Mouse (Mus musculus) spleen, adult 18-20 months (tissue): ENCODE results near the gene Prickle1.

ENCODE experiments used
- DNase-seq, 2 experiments: peaks; one replicate each; pipeline ENCODE4 v3.0.0; 2022; ENCODE audit warnings: mixed read lengths in 2 of 2

The Prickle1 gene

GRCm38 (mm10) chr15:93538551-93539205 is 57.0 kb downstream of the Prickle1 start:
- DNase-seq, result no peak

- DNase-seq, result no peak
These were observed 57.9 kb downstream of the Prickle1 start for GRCm38 (mm10) chr15:93537745-93538144.

GRCm38 (mm10) chr15:93536191-93536590 is 59.5 kb downstream of the Prickle1 start:
- no peak for DNase-seq

DNA sequence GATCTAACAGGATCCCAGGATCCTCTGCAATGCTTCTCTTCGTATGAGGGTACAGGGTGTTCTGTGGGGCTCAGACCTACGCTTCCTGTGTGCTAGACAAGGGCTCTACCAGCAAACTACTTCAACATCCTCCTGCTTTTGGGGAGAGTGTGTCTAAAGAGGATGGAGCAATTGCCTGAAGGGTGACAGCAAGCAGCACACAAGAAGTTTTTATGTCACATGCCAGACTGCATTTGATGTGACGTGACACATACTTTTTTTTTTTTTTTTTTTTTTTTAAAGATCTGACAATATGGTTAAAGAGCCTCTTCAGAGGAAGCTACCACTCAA is 65.0 kb downstream of the Prickle1 start:
- no peak for DNase-seq

DNA sequence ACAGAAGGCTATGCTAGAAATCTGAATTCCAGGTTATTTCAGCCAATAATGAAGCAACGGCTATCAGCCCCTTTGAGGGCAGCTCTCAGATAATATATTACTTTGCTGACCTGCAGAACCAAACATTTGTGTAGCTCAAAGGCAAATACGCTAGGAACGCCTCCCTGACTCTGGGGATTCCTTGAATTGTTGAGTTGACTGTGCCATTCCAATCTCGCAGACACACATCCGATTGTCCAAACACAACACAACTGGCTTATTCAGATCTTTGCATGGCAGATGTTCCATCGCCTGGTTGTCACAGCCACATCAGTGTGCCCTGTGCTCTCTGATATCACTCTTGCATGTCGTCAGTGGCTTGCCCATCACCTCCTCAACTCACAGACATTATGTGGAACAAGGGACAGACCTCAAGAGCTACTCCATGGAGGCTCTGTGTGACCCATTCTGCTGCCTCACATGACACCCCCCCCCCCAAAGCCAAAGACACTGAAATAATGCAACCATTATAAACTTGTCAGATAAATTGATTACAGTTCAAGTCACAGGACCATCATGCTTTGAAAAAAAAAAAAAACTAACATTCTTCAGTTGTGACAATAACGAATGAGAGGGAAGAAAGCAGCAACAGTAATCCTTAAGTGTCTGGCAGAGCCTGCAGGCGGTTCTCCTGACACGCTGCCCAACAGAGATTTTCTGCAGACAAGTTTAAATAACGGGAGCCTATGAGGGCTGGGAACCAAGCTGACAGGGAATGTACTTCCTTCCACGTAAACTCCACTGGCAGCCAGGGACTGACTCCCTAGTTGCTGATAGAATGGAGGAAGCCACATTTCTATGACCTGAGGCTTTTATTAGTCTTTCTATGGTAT is 65.6 kb downstream of the Prickle1 start:
- no peak for DNase-seq

DNA sequence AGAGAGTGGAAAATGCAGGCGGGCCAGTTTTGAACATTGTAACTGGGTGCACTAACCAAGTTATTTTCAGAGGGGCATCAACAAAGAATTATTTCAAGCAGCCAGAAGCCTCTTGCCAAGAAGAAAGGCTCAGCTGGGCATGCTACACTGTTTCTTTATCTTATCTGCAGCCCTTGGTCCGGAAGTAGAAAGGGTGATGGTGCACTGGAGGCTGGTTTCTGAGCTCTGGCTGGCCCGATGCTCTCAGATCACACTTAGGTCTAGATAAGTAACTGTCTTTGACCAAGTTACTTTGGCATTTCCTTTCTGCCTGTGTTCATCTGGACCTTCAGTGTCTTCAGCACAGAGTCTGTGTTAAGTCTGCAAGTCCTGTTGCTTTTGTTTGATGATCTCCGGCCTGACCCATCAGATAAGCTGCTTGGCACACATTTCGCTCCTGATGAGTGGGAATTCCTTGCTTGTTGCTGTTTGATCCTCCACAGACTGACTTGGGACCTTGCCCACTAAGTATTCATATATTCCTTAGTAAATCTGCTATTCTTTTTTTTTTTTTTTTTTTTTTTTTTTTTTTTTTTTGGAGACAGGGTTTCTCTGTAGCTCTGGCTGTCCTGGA is 70.3 kb downstream of the Prickle1 start:
- no peak for DNase-seq

GRCm38 (mm10) chr15:93521787-93522180 is 73.9 kb downstream of the Prickle1 start:
- no peak for DNase-seq

DNA sequence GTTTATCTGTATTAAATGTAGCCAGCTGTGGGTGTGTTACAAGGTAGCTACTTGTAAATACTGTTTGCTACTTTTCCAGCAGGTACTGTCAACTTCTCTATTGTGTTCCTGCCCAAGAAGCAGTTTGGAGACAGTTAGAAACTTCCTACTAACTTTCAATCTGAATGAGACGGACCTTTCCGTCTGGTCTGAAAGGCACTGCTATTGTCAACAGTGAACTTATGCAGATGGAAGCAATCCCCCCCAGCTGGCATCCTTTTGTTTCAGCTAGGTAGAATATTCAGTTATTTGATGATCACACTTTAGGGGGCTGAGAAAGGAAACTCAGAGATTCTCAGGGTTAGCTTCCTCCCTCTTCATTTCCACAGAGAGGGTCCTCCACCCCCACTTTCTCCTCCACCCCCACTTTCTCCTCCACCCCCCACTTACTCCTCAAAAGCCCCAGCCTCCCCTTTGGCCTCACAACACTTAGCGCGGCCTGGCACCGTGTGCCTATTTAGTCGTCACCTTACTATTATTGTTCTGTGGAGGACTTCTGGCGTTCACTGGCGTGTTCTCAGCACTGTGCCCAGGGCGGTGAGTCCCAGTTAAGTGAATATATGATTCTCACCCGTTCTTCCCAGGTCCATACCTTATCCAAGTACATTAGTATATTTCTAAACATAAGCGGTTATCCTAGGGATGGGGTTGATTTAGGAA is 74.5 kb downstream of the Prickle1 start:
- no peak for DNase-seq

DNA sequence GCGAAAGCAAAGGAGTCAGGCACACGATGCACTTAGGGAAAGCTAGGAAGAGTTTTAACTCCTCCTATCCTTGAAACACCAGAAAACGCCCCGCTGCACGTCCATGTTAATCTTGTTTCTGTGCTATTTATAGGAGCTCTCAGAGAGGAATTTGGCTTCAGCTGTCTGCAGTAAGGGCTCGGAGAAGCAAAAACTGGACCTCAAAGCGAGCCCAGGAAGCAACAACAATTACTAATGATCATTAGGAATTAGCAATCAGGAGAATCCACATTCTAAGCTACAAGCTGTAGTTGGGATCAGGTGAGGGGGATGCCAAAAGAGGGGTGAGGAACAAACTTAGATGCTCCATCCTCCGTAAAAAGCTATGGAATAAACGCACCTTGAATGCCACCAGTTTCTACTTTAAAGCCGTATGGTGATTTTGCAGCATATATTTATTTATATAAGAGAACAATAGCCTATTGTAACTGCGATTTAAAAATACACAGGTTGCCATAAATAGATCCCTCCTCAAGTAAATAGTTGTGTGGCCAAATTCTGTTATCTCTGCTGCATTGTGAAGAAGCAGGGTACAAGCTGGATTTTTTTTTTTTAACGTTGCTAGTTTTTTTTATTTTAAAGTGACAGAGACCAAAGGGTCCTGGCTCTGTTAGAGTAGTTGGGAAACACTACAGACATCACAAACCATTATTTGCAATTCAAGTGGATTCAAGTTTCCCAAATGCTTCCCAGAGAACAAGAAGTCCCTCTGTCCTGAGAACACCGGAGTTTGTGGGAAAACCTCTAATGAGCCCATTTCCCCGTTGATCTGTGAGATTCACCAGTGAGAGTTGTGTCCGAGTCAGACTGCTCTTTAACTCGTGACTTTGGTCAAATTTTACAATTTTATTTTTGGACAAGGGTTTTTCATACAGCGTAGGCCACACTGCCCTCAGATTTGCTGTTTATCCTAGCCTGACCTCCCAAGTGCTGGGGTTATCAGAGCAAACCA is 75.6 kb downstream of the Prickle1 start:
- DNase-seq, result no peak

DNA sequence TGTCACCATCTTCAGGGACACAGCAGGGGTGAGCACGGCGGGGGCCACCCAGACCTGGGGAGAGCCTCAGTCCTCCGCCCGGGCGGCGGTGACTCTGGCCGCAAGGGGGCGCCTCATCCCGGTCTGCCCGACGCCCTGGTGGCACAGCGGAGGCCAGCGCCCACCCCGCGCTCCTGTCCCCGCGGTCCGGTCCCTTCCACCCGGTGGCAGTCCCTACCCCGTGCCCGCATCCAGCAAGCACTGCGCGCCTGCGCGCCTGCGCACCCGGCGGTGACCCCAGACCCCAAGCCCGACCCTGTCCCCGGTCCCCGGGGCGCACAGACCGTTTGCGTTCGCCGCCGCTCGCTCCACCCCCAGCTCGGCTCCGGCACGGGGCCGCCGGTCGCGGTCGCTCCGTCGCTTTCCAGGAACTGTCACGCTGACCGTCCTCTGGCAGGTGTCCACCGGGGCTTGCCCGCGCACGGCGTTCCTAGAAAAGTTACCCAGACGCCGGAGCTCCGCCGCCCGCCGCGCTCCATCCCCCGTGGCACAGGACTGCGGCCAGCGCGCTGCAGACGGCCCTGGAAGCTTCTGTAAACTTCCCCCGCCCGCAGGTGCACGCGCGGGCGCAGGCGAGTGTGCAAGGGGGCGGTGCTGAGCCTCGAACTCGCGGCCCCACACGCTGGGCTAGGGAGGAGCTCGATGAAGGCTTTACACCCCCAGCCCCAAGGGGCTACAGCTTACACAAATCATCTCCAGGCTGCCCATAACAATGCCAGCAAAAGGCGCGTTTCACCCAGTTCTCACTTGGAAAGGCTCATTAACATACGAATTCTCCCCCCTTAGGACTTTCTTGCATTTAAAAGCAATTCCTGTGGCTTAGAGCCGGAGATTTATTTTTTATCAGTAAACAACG is 76.5 kb downstream of the Prickle1 start:
- peak; percentile 47 to 75 for DNase-seq

- DNase-seq, result no peak
These were observed 77.4 kb downstream of the Prickle1 start for GRCm38 (mm10) chr15:93518143-93518902.

DNA sequence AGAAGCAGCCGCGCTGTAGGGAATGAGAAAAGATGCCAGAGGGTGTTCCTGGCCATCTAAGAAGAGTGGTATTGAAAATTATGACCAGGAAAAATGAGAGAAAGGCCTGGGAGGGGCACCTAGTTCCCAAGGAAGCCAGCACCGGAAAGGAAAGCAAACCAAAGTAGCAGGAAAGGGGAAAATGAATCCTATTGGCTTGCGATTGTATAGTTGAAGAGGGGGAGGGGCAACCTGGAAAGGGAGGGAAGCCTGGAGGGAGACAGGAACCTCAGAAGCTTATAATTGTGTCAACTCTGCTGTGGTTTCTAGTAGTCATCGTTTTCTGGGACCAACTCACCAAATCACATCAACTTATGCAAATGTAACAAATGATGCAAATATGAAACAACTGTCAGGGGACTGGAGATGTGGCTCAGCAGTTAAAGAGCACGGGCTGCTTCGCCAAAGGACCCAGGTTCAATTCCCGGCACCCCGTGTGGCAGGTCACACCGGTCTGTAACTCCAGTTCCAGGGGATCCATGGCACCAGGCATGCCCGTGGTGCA is 78.6 kb downstream of the Prickle1 start:
- DNase-seq, result no peak

- no peak for DNase-seq
These were observed 80.4 kb downstream of the Prickle1 start for GRCm38 (mm10) chr15:93515316-93515715.

- no peak for DNase-seq
These were observed 81.8 kb downstream of the Prickle1 start for GRCm38 (mm10) chr15:93513939-93514341.

- DNase-seq, result no peak
These were observed 83.3 kb downstream of the Prickle1 start for GRCm38 (mm10) chr15:93512437-93512836.

- no peak for DNase-seq
These were observed 84.9 kb downstream of the Prickle1 start for GRCm38 (mm10) chr15:93510690-93511336.

DNA sequence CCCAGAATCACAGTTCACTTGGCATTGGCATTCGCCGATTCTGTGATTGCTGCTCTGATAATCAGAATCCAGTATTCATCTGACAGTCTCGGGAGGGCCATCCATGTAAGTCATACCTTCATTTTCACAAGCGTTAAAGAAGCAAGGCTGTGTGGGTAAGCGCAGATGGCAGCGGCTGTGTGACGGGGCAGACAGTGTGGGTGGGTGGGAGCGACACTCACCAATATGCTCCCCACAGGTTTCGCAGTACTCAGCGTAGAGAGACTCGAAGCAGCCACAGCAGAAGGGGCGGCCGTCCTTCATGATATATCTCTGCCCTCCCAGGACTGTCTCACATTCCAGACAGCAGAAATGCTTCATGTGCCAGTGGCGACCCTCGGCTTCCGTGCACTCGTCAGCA is 90.9 kb downstream of the Prickle1 start:
- no peak for DNase-seq

- no peak for DNase-seq
These were observed 92.4 kb downstream of the Prickle1 start for GRCm38 (mm10) chr15:93503201-93503745.

DNA sequence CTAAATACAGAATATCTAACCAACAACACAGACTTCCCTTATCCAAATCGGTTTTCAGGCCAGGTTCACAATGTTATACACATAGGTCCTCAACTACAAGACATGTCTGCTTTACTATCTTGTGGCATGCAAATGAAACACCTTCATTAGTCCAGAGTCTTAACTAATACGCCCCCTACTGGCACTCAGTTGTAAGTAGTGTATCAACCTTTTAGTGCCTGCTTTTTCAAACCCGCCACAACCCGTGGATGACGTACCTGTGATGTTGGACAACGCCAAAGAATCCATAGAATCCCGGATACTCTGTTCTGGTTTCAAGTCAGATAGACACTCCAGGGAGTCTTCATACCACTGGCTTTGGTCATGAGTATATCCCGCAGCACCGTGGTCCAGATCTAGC is 93.0 kb downstream of the Prickle1 start:
- no peak for DNase-seq
